Mouse (Mus musculus) spleen, adult 2 months (tissue): ENCODE measurements around the gene Lsp1. TPM values are rescaled to one million over a fixed set of nuclear protein-coding genes. Genes with fewer than 3 reads are reported as not detected.

Source experiments
- DNase-seq, 2 experiments: peaks; one replicate each; pipeline versions ENCODE4 v3.0.0 to v3.0.0-alpha.2; 2012 to 2021; ENCODE audit warnings: low spot score in 2 of 2, low read depth in 1 of 2
- H3K27ac ChIP-seq: fragments of 200-500 bp; 2 replicates; pipeline ENCODE4 v1.5.1; 2012; ENCODE audit warnings: low read length, inconsistent platforms; ENCODE audit not compliant: insufficient read depth
- H3K27me3 ChIP-seq: fragments of 200-500 bp; 2 replicates; pipeline ENCODE4 v1.6.1; 2012; ENCODE audit warnings: mild to moderate bottlenecking, moderate library complexity, low read length, inconsistent platforms; ENCODE audit not compliant: control insufficient read depth, insufficient read depth
- H3K36me3 ChIP-seq: fragments of 200-500 bp; 2 replicates; pipeline ENCODE4 v1.6.1; 2012; ENCODE audit warnings: mild to moderate bottlenecking, low read length, inconsistent platforms; ENCODE audit not compliant: control insufficient read depth, insufficient read depth
- H3K4me1 ChIP-seq: fragments of 200-500 bp; 2 replicates; pipeline ENCODE4 v1.6.1; 2011; ENCODE audit warnings: inconsistent platforms; ENCODE audit not compliant: control insufficient read depth, insufficient read depth, insufficient read length
- H3K4me3 ChIP-seq: fragments of 200-500 bp; 2 replicates; pipeline ENCODE4 v1.5.1; 2011; ENCODE audit warnings: mild to moderate bottlenecking, inconsistent platforms; ENCODE audit not compliant: insufficient read depth, insufficient read length; ENCODE audit errors: extremely low read depth
- CTCF ChIP-seq: fragments of 200-500 bp; IDR thresholded peaks from 2 replicates; pipeline ENCODE4 v1.5.1; 2011; ENCODE audit warnings: mild to moderate bottlenecking, inconsistent platforms; ENCODE audit not compliant: insufficient read depth, insufficient read length, insufficient replicate concordance; ENCODE audit errors: extremely low read depth
- POLR2A ChIP-seq: fragments of 200-500 bp; IDR thresholded peaks from 2 replicates; pipeline ENCODE4 v1.6.1; 2011; ENCODE audit warnings: low read depth, low read length, inconsistent platforms
- WGBS: fragments of 180-500 bp; shearing (Covaris S2); methylation state at CpG from one replicate; pipeline ENCODE4 v1.1.7; 2018; 5-methylcytosine and 5-hydroxymethylcytosine counted together
- polyA plus RNA-seq: library from polyadenylated mRNA; depleted of rRNA; stranded (reverse); fragments of >200 nt; gene quantifications from 2 replicates; pipeline ENCODE4 v1.2.3, GENCODE M21; 2012; rRNA removed

Lsp1 gene
- polyA plus RNA-seq, result 368 and 410 TPM in 2 replicates

GRCm38 (mm10) chr7:142460636-142461077, at the start of gene Lsp1:
Gene Lsp1, plus strand, starts transcription at chr7:142460809.
- Histone ChIP-seq H3K36me3 (peaks cover 5% of the 10 kb centered on the region; the same call in 1 of the 2 replicates), H3K4me3 (peak within 1 kb of the TSS; percentile 92), H3K4me1 (peaks cover 44% of the 10 kb centered on the region), H3K27ac (peak within 1 kb of the TSS; percentile 86), H3K27me3 (no peaks in the 10 kb centered on the region)
- TF ChIP-seq CTCF, result no peak
- TF ChIP-seq POLR2A, result peak; percentile 72
- DNase-seq, result peak in 1 of 2 experiments; percentile 66
- WGBS, result 4% methylated on average over 7 of the region's 7 CpGs

GRCm38 (mm10) chr7:142413285-142413684, 47.3 kb upstream of the Lsp1 start:
- H3K4me3 ChIP-seq, result no peak overlapping the region
- no peak for DNase-seq
- TF ChIP-seq POLR2A (no peak), CTCF (no peak)
- 89% methylated on average over 6 of the region's 6 CpGs for WGBS
- no peaks in the 10 kb centered on the region for H3K36me3 ChIP-seq
- H3K27ac ChIP-seq, result no peak overlapping the region
- no peaks in the 10 kb centered on the region for H3K27me3 ChIP-seq
- no peaks in the 10 kb centered on the region for H3K4me1 ChIP-seq

- Histone ChIP-seq H3K27ac (no peak overlapping the region), H3K27me3 (no peaks in the 10 kb centered on the region), H3K4me1 (no peaks in the 10 kb centered on the region), H3K36me3 (no peaks in the 10 kb centered on the region), H3K4me3 (no peak overlapping the region)
- DNase-seq, result no peak
- WGBS, result 75% methylated on average over 4 of the region's 4 CpGs
- TF ChIP-seq CTCF (no peak), POLR2A (no peak)
Measured at GRCm38 (mm10) chr7:142415314-142415713, 45.3 kb upstream of the Lsp1 start.

- DNase-seq, result no peak
- 87% methylated on average over 3 of the region's 3 CpGs for WGBS
- TF ChIP-seq POLR2A, result no peak
- no peak for TF ChIP-seq CTCF
- Histone ChIP-seq H3K36me3 (no peaks in the 10 kb centered on the region), H3K4me1 (no peaks in the 10 kb centered on the region), H3K4me3 (no peak overlapping the region), H3K27me3 (no peaks in the 10 kb centered on the region), H3K27ac (no peak overlapping the region)
Measured at GRCm38 (mm10) chr7:142416225-142416624, 44.4 kb upstream of the Lsp1 start.

GRCm38 (mm10) chr7:142418027-142418426, 42.6 kb upstream of the Lsp1 start:
- Histone ChIP-seq H3K36me3 (no peaks in the 10 kb centered on the region), H3K27ac (no peak overlapping the region), H3K4me3 (no peak overlapping the region), H3K27me3 (no peaks in the 10 kb centered on the region), H3K4me1 (peaks cover 3% of the 10 kb centered on the region; the same call in 1 of the 2 replicates)
- WGBS, result 94% methylated on average over 2 of the region's 2 CpGs
- no peak for TF ChIP-seq POLR2A
- no peak for TF ChIP-seq CTCF
- DNase-seq, result no peak

- WGBS, result 94% methylated on average over 8 of the region's 8 CpGs
- H3K4me1 ChIP-seq, result peaks cover 3% of the 10 kb centered on the region; the same call in 1 of the 2 replicates
- H3K36me3 ChIP-seq, result no peaks in the 10 kb centered on the region
- no peaks in the 10 kb centered on the region for H3K27me3 ChIP-seq
- H3K27ac ChIP-seq, result no peak overlapping the region
- no peak overlapping the region for H3K4me3 ChIP-seq
- TF ChIP-seq POLR2A (no peak), CTCF (no peak)
- no peak for DNase-seq
Measured at GRCm38 (mm10) chr7:142418679-142419078, 41.9 kb upstream of the Lsp1 start.

GRCm38 (mm10) chr7:142419887-142420286, 40.7 kb upstream of the Lsp1 start:
- no peak overlapping the region for H3K27ac ChIP-seq
- no peak overlapping the region for H3K4me3 ChIP-seq

More at GRCm38 (mm10) chr7:142419887-142420286, 40.7 kb upstream of the Lsp1 start:
- DNase-seq, result no peak
- Histone ChIP-seq H3K27me3 (no peaks in the 10 kb centered on the region), H3K36me3 (no peaks in the 10 kb centered on the region), H3K4me1 (peaks cover 3% of the 10 kb centered on the region; the same call in 1 of the 2 replicates)
- TF ChIP-seq POLR2A (no peak), CTCF (no peak)
- 65% methylated on average over 5 of the region's 5 CpGs for WGBS
